Mouse (Mus musculus): Measurements from ENCODE around the gene Zscan2. TPM values are rescaled to one million over a fixed set of nuclear protein-coding genes. Genes with fewer than 3 reads are reported as not detected.
"Not testable (repeated sequence)": the region's sequence is repeated elsewhere in the genome, so short reads cannot be mapped to it uniquely, and the experiment has no call there.

Zscan2 gene
- 10 to 100 TPM; 15.9 to 16.5 TPM for total RNA-seq (2021)
- long read RNA-seq, experiment 1, partial matches to known transcripts: 0 of 5 reads
- long read RNA-seq, experiment 1, other reads (novel, unspliced or antisense): 2 of 5 reads
- long read RNA-seq, experiment 2, partial matches to known transcripts: 0 of 5 reads
- long read RNA-seq, experiment 2, other reads (novel, unspliced or antisense): 2 of 5 reads

DNA sequence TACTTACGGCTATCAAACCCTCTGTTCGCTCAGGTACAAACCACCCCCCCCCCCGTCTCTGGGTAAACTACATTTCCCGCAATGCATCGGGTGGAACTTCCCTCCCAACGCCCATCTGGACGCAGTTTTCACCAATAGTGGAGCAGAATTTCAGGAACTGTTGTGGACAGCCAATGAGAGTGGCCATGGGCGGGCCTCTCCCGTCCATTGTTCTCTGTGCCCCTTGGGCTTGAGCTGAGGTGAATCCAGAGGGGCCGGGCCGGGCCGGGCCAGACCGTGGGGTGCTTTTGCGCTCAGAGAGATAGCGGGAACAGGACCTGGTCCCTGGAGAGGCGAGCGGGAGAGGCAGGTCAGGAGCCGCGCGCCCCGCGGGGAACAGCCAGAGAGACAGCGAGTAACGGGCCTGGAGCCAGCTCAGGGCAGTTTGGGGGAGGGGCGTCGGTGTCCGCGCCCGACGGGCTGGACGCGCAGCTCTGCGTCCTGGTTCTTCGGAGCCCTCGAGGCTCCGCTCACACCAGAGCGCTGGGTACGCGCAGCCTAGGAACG lies at the start of gene Zscan2:
Zscan2 (plus strand) TSS at position 192 of the 546 bp plus-strand sequence.
- Histone ChIP-seq H3K27ac (peak within 1 kb of the TSS; percentile 94), H3K4me3 (peak within 1 kb of the TSS; percentile 92)
- no peak for TF ChIP-seq CTCF (IDR thresholded peaks at IDR 0.05)
- intact Hi-C loops (cut with DNase I): loop anchor here (2.0 kb wide), 1 partner anchor 40 kb away; the partner anchor contains the start of gene Wdr73
- DNase-seq (ENCODE audit: extremely low spot score in 1 of 2, low spot score in 2 of 2): peak; percentile 83 to 89

DNA sequence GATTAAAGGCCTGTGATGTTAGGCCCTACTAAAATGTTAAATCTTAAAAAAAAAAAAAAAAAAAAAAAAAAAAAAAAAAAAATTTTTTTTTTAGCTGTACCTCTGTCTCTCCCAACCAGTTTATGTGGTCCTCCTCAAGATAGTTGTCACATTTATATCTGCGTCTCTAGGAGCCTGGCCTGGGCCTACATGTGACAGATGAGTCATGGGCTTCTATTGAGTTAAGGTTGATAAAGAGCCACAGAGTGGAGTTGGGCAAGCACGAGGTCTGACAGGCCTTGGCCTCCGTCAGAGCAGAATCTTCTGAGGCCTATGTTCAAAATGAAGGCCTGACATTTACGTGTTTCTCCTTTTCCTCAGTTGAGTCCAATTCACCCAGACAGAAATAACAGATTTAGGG lies 47.3 kb upstream of the Zscan2 start:
- no peak for TF ChIP-seq CTCF (IDR thresholded peaks at IDR 0.05)
- no peak for DNase-seq (ENCODE audit: extremely low spot score in 1 of 2, low spot score in 2 of 2)
- intact Hi-C loops (cut with DNase I): no loop called here
- Histone ChIP-seq H3K27ac (no peak overlapping the region), H3K4me3 (no peak overlapping the region)

DNA sequence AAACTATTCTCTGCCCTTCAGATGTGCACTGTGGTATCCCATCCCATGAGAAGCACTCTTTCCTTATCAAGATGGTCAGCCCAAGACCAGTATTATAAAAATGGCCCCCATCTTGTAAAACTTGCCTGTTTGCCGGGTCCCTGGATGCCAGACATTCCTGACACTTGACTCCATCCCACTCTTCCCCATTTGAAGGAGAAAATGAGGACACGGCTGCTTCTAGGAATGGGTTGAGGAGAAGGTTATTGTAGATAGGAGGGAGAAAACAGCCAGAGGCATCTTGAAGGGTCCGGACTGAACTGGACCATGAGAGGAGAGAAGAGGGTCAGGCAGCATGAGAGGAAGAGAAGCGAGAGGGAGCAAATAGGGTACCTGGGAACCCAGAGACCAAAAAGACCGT lies 44.1 kb upstream of the Zscan2 start:
- no peak for DNase-seq (ENCODE audit: extremely low spot score in 1 of 2, low spot score in 2 of 2)
- intact Hi-C loops (cut with DNase I): no loop called here
- H3K27ac ChIP-seq: no peak overlapping the region
- TF ChIP-seq CTCF (IDR thresholded peaks at IDR 0.05): no peak
- H3K4me3 ChIP-seq: no peak overlapping the region

DNA sequence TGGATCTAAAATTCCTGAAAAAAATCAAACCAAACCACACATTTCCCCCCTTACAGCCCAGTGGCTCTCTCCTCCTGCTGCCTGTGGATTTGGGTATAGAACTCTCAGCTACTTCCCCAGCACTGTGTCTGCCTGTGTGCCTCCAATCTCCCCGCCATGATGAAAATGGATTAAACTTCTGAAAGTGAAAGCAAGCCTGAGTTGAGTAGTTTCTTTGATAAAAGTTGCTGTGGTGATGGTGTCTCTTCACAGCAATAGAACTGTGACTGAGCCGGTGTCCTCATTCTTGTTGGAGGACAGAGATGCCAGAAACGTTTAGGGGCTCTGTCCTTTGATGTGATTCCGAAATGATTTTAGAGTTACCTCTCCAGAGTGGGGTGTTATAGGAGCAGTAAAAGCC lies 39.9 kb upstream of the Zscan2 start:
- no peak for TF ChIP-seq CTCF (IDR thresholded peaks at IDR 0.05)
- intact Hi-C loops (cut with DNase I): no loop called here
- Histone ChIP-seq H3K4me3 (no peak overlapping the region), H3K27ac (no peak overlapping the region)
- DNase-seq (ENCODE audit: extremely low spot score in 1 of 2, low spot score in 2 of 2): no peak

DNA sequence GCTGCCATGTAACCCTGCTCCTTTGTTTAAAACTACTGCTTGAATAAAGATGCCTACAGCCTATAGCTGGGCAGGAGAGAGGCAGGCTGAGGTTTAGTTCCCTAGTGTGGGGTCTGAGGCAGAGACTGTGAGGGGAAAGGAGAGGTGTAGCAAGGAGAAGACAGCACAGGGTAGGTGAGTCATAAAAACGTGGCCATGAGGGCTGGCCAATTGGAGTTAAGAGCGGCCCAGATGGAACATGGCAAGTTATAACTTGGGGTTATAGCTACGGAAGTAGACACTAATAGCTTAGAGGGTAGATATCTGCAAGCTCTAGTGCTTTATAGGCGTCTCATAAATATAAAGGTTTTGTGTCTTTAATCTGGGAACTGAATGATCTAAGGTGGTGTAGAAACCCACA lies 37.5 kb upstream of the Zscan2 start:
- no peak for DNase-seq (ENCODE audit: extremely low spot score in 1 of 2, low spot score in 2 of 2)
- TF ChIP-seq CTCF (IDR thresholded peaks at IDR 0.05): no peak
- no peak overlapping the region for H3K27ac ChIP-seq
- intact Hi-C loops (cut with DNase I): no loop called here
- H3K4me3 ChIP-seq: no peak overlapping the region

DNA sequence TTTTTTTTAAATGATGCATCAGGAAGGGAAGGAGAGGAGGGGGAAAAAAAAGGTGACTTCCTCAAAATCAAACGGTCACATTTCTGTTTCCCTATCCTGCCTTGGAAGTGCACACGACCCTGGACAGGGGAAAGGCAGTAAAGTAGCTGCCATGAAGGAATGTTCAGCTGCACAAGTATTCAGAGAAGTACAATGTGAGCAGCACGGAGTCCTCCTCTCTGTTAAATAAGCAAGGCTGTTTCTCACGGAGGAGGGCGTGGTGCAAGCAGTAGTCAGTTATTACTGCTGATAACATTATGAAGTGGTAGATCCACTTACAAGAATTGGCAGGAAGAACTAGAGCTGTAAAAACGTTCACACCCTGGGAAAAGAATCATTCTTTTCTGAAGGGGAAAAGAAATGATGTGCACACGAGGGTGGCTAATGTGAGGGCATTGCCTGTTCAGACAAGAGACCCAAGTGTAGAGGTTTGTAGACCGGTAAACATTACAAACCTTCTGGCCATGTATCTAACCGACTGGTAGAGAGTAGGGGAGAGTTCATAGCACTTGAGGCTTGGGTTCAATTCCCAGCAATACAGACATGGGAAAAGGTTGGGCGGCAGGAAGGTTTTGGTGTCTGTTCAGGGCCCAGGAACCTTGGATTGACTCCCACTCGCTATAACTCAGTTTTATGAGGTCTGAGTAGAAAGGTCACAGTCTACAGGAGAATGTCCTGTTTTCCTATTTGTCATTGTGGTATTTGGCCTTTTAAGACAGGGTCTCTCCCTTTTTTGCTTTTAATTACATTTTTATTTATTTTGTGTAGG lies 36.6 kb upstream of the Zscan2 start:
- no peak overlapping the region for H3K27ac ChIP-seq
- TF ChIP-seq CTCF (IDR thresholded peaks at IDR 0.05): no peak
- intact Hi-C loops (cut with DNase I): no loop called here

DNA sequence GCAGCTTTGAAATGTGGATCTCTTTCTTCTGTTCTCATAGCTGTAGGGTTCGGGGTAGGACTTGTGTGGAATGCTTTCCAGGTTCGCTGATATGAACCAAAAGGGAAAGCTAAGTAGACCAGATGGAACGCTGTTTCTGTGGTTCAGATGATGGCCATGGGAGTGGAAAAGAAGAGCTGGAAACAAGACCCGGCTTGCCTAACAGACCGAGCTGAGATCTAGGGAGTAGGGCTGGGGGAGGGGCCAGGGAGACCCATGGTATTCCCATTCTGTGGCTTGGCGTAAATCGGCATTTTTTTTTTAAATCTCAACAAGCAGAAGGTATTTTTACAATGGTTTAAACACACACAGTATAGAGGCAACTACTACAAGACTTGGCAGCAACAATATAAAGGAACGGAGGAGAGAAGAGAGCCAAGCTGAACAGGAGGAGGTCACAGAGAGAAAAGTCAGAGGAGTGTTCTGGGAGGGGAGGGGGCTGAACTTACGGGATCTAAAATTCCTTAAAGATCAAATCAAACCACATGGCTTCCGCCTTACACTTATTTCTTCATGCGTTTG lies 34.8 kb upstream of the Zscan2 start, which contains the start of gene Iqgap1:
Iqgap1 (minus strand) TSS at position 132 of the 561 bp plus-strand sequence.
- Histone ChIP-seq H3K4me3 (no peak within 1 kb of the TSS), H3K27ac (no peak within 1 kb of the TSS)
- no peak for TF ChIP-seq CTCF (IDR thresholded peaks at IDR 0.05)
- intact Hi-C loops (cut with DNase I): no loop called here
- DNase-seq (ENCODE audit: extremely low spot score in 1 of 2, low spot score in 2 of 2): no peak

More for the DNA sequence above, 36.6 kb upstream of the Zscan2 start:
- H3K4me3 ChIP-seq: no peak overlapping the region
- no peak for DNase-seq (ENCODE audit: extremely low spot score in 1 of 2, low spot score in 2 of 2)

DNA sequence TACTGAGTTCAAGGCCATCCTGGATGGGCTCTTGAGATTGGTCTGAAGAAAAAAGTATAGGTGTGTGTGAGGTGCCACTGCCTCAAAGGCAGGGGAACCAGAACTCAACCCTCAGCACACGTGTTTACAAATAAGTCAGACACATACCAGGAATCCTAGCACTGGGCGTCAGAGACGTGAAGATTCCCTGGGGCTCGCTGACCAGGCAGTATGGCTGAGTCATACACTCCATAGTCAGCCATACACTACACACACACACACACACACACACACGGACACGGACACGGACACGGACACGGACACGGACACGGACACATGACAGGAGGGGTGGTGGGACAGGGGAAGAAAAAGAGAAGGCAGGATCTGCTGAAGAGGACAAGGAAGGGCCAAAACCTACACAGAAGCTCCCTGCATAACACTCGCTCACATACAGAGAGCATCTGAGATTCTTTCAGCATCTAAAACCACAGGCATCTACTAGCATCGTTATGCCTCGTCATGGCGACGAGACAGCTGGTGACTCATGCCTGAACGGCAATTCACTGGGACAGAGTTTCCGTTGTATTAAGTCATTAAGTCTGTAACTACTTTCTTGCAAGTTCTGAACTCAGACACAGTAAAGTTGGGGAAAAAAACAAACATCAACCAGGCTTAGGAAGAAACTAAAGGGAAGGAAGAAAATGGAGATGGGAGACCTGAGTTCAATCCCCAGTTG lies 32.4 kb upstream of the Zscan2 start:
- no peak for DNase-seq (ENCODE audit: extremely low spot score in 1 of 2, low spot score in 2 of 2)
- Histone ChIP-seq H3K27ac (no peak overlapping the region), H3K4me3 (no peak overlapping the region)
- intact Hi-C loops (cut with DNase I): no loop called here
- no peak for TF ChIP-seq CTCF (IDR thresholded peaks at IDR 0.05)

DNA sequence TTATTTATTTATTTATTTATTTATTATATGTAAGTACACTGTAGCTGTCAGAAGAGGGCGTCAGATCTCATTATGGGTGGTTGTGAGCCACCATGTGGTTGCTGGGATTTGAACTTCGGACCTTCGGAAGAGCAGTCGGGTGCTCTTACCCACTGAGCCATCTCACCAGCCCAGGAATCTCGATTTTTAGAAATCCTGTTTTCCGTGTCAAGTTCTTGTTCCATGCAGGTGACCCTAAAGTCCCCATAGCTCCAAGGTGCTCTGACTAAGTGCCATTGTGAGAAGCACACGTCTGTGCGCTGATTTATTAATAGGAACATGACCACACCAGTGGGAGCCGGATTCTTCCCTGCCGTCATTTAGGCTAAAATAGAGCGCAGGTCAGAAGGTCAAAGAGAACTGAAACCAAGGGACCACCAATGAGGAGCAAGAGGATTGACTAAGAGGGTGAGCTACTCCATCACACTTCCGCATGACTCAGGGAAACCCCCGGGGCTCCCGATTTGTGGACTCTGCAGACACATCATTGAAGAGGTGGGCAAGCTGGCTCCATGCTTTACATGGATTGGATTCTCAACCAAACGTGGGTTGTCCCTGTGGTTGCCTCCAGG lies 30.4 kb upstream of the Zscan2 start:
- no peak for DNase-seq (ENCODE audit: extremely low spot score in 1 of 2, low spot score in 2 of 2)

DNA sequence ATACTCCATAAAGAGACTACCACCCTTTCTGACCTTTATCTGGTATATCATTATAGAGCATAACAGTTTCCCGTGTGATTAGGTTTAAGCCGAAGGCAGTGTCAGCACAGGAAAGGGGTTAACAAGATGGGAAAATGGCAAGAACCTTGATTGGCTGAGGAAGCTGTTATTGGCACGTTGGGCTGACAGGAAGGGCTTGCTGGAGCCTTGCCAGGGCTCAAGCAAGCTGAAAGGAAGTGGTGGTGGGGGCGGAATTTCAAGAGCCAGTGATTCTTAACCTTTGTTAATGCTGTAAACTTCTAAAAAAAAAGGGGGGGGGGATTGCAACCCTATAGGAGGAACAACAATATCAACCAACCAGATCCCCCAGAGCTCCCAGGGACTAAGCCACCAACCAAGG lies 28.5 kb upstream of the Zscan2 start:
- Histone ChIP-seq H3K4me3 (no peak overlapping the region), H3K27ac (no peak overlapping the region)
- no peak for DNase-seq (ENCODE audit: extremely low spot score in 1 of 2, low spot score in 2 of 2)
- no peak for TF ChIP-seq CTCF (IDR thresholded peaks at IDR 0.05)
- intact Hi-C loops (cut with DNase I): no loop called here

More for the DNA sequence above, 30.4 kb upstream of the Zscan2 start:
- H3K27ac ChIP-seq: no peak overlapping the region
- no peak overlapping the region for H3K4me3 ChIP-seq
- no peak for TF ChIP-seq CTCF (IDR thresholded peaks at IDR 0.05)
- intact Hi-C loops (cut with DNase I): no loop called here

DNA sequence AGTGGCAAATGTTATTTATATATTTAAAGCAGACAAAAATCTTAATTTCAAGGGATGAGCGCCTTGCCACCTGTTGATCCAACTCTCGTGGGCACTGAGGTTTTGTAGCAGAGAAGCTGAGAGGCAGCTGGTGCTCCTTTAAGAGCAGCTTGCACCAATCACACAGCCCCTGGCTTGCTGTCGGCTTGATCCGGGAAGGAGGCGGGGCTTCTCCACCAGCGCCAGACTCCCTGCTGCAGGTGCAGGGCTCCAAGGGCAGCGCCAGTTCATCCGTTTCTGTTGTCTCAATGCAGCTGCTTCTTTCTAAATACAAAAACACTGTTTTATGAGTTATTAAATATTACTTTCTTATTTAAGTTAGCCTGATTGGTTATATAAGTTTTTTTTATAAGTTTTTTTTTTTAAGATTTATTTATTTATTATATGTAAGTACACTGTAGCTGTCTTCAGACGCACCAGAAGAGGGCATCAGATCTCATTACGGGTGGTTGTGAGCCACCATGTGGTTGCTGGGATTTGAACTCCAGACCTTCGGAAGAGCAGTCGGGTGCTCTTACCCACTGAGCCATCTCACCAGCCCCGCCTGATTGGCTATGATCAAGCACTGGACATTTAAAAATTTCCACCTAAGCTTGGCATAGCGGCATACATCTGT lies 27.6 kb upstream of the Zscan2 start:
- DNase-seq (ENCODE audit: extremely low spot score in 1 of 2, low spot score in 2 of 2); H3K4me3 ChIP-seq; H3K27ac ChIP-seq; intact Hi-C loops (cut with DNase I): not testable (repeated sequence)
